Mouse (Mus musculus): Measurements from ENCODE around the gene Jun. TPM values are rescaled to one million over a fixed set of nuclear protein-coding genes. Genes with fewer than 3 reads are reported as not detected.

Gene Jun
- polyA plus RNA-seq, 1 experiment from 2014 or later: 118 TPM

DNA sequence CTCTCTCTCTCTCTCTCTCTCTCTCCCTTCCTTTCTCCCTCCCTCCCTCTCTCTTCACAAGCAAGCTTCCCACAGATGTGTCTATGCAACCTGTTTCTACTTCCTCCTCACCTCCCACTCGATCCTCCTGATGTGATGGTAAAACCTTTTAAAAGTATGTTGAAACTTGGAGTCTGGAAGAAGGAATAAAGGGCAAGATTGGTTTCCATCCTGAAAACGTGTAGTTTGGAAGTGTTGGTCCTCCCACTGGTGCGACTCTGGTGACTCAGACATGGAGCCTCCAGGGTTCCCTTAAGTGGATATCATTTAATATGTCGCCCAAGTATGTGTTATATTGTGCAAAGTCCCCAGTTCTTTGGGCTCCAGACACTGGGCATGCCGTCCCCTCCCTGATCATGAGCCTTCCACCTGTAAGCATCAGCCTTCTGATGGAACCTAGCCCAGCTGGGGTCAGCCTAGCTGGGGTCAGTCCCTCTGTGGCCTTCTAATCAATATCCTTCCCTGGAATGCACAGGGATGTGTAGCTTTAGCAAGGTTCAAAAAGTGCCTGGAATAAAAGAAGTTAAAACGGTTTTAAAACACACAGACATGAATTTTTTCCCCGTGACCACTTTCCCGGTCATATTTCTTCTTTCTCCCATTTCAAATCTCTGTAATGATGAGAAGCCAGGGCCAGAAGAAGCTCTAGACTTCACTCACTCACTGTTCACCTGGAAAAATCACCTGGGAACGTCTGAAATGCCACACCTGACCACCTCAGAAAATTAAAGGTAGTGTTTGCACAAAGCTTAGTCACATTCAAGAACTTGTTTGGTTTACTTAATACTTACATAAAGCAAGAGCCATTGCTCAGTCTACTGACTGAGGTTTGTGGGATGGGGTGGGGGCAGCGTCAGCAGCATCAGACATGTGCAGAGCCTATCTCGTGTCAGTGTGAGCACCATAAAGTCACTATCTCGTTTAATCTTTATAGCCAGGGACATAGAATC, 30.1 kb downstream of the Jun start:
- H3K9ac ChIP-seq: no peak overlapping the region
- no peaks in the 10 kb centered on the region for H3K27me3 ChIP-seq
- no peak overlapping the region for H3K4me2 ChIP-seq (replicated peaks)
- H3K36me3 ChIP-seq: no peaks in the 10 kb centered on the region
- H3K4me1 ChIP-seq: 0 out of 2 replicates have a peak, but pooled peaks cover 4% of the 10 kb centered on the region
- whole genome bisulfite sequencing: 80% methylated on average over 12 of the region's 12 CpGs
- H3K27ac ChIP-seq: no peak overlapping the region
- H3K4me3 ChIP-seq: no peak overlapping the region
- no peak for ATAC-seq (ENCODE audit: insufficient number of reproducible peaks, insufficient read depth, low FRiP score, low TSS enrichment)
- no peaks in the 10 kb centered on the region for H3K9me3 ChIP-seq

DNA sequence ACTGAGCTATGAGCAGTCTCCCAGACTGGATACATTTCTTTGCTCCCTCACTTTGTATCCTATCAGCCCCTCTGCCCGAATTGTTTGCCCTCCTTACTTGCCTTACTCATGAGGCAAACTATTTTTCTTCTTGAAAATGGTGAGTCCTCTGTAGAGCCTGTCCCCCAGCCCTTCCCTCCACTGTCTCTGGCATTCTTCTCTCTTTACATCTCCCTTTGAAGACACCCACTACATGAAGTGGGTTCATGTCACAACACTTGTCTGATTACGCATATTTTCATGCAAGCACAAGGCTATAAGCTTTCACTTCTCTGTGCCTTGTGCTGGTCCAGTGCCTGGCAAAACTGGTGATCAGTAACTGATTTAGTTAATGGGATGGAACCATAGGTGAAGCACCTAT, 31.8 kb downstream of the Jun start:
- Histone ChIP-seq H3K4me3 (no peak overlapping the region), H3K36me3 (no peaks in the 10 kb centered on the region), H3K27ac (no peak overlapping the region), H3K9ac (no peak overlapping the region), H3K27me3 (no peaks in the 10 kb centered on the region), H3K9me3 (no peaks in the 10 kb centered on the region), H3K4me2 (replicated peaks) (no peak overlapping the region), H3K4me1 (0 out of 2 replicates have a peak, but pooled peaks cover 4% of the 10 kb centered on the region)
- no peak for ATAC-seq (ENCODE audit: insufficient number of reproducible peaks, insufficient read depth, low FRiP score, low TSS enrichment)
- WGBS: 84% methylated on average over 2 of the region's 2 CpGs

DNA sequence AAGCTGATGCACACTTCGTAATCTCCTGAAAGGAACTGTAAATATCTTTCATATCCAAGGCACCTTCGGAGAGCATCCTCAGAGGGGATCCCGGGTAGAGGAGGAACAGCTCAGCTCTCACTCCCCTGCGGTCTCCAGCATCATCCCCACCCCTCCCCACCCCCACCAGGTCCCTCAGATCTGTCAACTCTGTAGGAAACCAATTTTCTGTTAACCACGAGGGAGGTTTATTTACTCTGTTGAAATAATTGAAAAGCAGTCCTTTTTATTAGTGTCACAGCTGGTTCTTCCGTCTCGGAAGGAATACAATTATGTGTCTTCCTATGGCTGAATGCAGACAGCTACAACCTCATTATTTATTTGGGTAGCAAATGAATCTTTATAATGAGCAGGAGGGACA, 33.8 kb downstream of the Jun start:
- no peaks in the 10 kb centered on the region for H3K36me3 ChIP-seq
- H3K9ac ChIP-seq: no peak overlapping the region
- 0 out of 2 replicates have a peak, but pooled peaks cover 4% of the 10 kb centered on the region for H3K4me1 ChIP-seq
- no peak overlapping the region for H3K4me3 ChIP-seq
- 37% methylated on average over 7 of the region's 7 CpGs for WGBS
- H3K9me3 ChIP-seq: no peaks in the 10 kb centered on the region
- no peak overlapping the region for H3K27ac ChIP-seq
- ATAC-seq (ENCODE audit: insufficient number of reproducible peaks, insufficient read depth, low FRiP score, low TSS enrichment): no peak
- H3K4me2 ChIP-seq (replicated peaks): no peak overlapping the region
- H3K27me3 ChIP-seq: no peaks in the 10 kb centered on the region

DNA sequence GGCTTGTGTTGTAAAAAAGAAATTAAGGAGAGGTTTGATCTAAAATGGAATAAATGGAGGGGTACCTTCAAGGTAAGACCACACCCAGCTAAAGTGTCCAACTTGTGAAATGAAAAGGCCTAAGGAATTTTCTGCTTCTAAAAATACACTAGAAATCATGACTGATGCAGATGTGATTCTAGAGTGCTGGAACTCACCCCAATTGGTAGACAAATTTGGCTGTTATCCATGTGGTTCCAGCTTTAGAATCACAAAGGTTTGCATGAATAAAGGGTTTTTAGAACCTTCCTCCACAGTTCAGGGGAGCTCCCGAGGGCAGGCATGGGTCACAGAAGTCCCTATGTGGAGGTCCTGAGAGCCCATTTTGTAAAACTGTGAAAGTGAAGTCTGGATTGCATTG, 39.3 kb downstream of the Jun start:
- no peak for ATAC-seq (ENCODE audit: insufficient number of reproducible peaks, insufficient read depth, low FRiP score, low TSS enrichment)
- H3K4me1 ChIP-seq: 0 out of 2 replicates have a peak, but pooled peaks cover 2% of the 10 kb centered on the region
- H3K4me2 ChIP-seq (replicated peaks): no peak overlapping the region
- H3K4me3 ChIP-seq: no peak overlapping the region
- H3K9ac ChIP-seq: no peak overlapping the region
- H3K27me3 ChIP-seq: no peaks in the 10 kb centered on the region
- no peaks in the 10 kb centered on the region for H3K36me3 ChIP-seq
- no peaks in the 10 kb centered on the region for H3K9me3 ChIP-seq
- 71% methylated on average over 1 of the region's 1 CpGs for WGBS
- H3K27ac ChIP-seq: no peak overlapping the region

DNA sequence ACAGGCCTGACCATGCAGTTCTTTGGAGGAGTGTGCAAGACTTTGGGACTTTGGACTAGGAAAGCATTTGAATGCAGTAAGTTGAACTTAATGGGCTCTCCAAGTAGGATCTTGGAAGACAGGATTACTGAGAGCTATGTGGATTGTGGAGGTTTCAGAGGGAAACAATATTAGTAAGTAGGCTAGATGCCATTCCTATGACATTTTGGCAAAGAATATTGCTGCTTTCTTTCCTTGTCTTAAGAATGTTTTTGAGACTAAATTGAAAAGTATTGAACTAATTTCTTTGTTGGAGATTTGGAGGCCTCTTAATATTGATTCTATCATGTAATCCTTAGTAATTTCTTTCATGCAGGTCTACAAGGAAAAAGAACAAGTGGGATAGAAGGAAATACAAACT, 39.8 kb downstream of the Jun start:
- no peaks in the 10 kb centered on the region for H3K9me3 ChIP-seq
- ATAC-seq (ENCODE audit: insufficient number of reproducible peaks, insufficient read depth, low FRiP score, low TSS enrichment): no peak

DNA sequence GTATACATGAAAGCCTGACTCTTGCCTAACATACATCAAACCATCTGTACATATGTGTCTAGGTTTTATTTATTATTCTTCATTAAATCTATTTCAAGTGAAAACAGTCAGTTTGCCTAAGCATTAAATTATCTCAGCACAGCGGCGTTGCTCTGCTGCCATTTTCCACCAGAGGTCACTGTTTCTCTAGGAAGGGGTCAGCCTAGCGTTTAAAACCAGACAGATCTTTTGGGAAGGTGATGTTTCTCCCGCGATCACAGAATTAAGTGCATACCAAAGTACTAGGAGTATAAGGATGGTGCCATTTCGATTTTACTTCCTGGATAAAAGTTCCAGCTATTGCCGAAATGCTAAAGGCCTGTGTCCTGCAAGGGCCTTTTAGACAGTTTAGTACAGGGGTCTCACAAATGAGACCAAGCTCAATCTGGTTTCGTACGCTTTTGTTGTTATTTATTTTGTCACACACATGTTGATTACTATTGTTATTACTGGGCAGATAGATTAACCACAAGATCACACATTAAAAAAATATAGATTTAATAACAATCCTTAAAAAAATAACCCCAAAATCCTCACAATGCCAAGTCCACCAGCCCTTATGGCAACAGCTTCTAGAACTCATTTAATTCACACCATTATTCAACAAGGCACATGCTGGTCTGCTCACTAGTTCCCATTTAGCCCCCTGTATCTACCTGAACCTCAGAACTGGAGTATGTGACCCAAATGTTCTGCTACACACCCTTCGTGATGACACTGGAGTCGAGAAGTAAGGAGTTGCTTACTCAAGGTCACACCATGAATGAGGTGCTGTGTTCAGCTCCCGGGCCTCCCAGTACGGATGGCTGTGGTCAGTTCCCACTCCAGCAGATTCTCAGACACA, 43.6 kb downstream of the Jun start:
- Histone ChIP-seq H3K27ac (no peak overlapping the region), H3K4me2 (replicated peaks) (0 out of 2 replicates have a peak overlapping the region, but pooled peaks have one; percentile 11), H3K36me3 (no peaks in the 10 kb centered on the region), H3K4me1 (0 out of 2 replicates have a peak, but pooled peaks cover 2% of the 10 kb centered on the region), H3K27me3 (no peaks in the 10 kb centered on the region), H3K9ac (no peak overlapping the region), H3K9me3 (no peaks in the 10 kb centered on the region), H3K4me3 (no peak overlapping the region)
- ATAC-seq (ENCODE audit: insufficient number of reproducible peaks, insufficient read depth, low FRiP score, low TSS enrichment): 0 out of 2 replicates have a peak, but pooled peaks have one; percentile 28
- 42% methylated on average over 13 of the region's 13 CpGs for WGBS

More for the DNA sequence above, 39.8 kb downstream of the Jun start:
- Histone ChIP-seq H3K4me3 (no peak overlapping the region), H3K4me1 (0 out of 2 replicates have a peak, but pooled peaks cover 2% of the 10 kb centered on the region), H3K27me3 (no peaks in the 10 kb centered on the region), H3K36me3 (no peaks in the 10 kb centered on the region), H3K27ac (no peak overlapping the region), H3K4me2 (replicated peaks) (no peak overlapping the region), H3K9ac (no peak overlapping the region)

DNA sequence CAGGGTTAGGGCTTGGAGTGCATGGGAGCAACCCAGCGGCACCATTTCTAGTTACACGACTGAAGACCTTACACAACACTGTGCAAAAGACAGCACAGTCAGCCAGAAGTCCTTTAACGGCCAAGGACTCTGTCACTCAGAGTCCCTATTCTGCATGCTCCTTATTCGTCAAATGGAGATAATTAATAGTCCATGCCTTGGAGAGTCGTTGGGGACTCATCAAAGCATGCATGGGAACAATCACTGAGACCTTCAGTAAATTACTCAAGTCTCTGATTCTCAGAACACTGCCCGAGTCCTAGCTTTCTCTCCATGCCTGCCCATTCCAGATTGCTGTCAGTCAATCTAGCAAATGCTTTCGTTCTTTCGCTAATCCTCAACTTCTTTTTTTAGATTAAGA, 44.3 kb downstream of the Jun start:
- no peaks in the 10 kb centered on the region for H3K9me3 ChIP-seq
- no peaks in the 10 kb centered on the region for H3K36me3 ChIP-seq
- no peak overlapping the region for H3K9ac ChIP-seq
- H3K4me3 ChIP-seq: no peak overlapping the region
- 39% methylated on average over 8 of the region's 8 CpGs for WGBS
- H3K27ac ChIP-seq: no peak overlapping the region
- no peak overlapping the region for H3K4me2 ChIP-seq (replicated peaks)
- no peaks in the 10 kb centered on the region for H3K27me3 ChIP-seq
- 0 out of 2 replicates have a peak, but pooled peaks cover 2% of the 10 kb centered on the region for H3K4me1 ChIP-seq
- ATAC-seq (ENCODE audit: insufficient number of reproducible peaks, insufficient read depth, low FRiP score, low TSS enrichment): 0 out of 2 replicates have a peak, but pooled peaks have one; percentile 47

DNA sequence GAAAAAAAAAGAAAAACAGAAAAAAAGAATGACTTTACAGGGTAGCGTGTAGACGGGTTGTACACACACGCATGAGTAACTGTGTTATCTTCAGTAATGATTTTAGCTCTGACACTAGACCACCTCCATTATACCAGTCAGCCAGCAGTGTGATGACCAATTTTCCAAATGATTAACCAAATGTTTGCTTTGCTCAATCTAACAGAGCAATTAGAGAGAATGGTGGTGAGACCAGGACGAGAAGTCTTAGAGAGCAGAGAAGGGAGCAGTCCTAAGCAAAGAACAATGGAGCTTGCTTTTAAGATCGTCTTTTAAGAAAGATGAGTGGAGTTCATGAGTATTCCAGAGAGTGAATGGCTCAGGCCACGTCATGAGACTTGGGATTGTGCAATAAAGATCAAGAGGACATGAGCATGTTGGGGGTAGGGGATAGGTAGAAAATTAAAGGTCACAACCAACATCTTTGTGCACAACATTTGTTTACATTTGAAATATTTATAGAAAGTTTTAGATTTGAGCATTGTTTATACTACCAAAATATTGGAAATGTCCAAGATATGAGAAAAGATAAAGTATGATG, 46.7 kb downstream of the Jun start:
- H3K9me3 ChIP-seq: no peaks in the 10 kb centered on the region
- no peaks in the 10 kb centered on the region for H3K27me3 ChIP-seq
- H3K9ac ChIP-seq: no peak overlapping the region
- ATAC-seq (ENCODE audit: insufficient number of reproducible peaks, insufficient read depth, low FRiP score, low TSS enrichment): no peak
- no peak overlapping the region for H3K4me2 ChIP-seq (replicated peaks)
- 0 out of 2 replicates have a peak, but pooled peaks cover 2% of the 10 kb centered on the region for H3K4me1 ChIP-seq
- no peak overlapping the region for H3K4me3 ChIP-seq
- 73% methylated on average over 6 of the region's 6 CpGs for WGBS
- H3K27ac ChIP-seq: no peak overlapping the region
- H3K36me3 ChIP-seq: no peaks in the 10 kb centered on the region

DNA sequence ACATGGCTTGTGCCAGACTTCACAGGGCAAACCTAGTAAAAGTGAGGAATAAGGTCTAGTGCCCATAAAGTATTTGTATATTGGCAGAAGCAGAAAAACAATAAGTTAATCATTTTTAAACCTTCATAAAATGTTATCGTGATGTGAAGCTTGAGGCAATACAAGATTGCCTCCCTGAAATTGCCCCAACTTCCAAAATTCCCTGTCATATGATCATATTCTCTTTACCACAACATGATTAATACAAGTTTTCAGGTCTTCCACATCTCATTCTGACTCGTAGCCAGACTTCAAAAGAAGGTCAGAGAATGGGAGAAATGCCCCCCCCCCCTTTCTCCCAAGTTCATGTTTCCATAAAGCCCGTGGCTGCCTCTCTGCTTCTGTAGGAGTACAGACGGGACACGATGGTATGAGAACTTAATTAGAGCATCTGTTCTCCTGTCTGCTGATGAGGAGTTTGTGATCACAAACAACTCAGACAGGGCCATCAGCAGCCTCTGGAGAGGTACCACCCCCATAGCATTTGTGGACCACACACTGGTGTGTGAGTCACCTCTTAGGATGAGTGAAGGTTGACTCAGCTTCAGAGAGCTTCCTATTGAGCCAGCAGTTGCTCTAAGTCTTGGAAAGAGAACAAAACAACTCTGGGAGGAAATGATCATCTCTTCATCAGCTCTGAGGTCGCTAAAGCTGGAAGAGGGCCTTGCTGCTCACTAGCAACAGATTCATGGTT, 50.8 kb downstream of the Jun start:
- H3K4me1 ChIP-seq: no peaks in the 10 kb centered on the region
- H3K36me3 ChIP-seq: no peaks in the 10 kb centered on the region
- no peak for ATAC-seq (ENCODE audit: insufficient number of reproducible peaks, insufficient read depth, low FRiP score, low TSS enrichment)
- H3K4me2 ChIP-seq (replicated peaks): no peak overlapping the region
- H3K27ac ChIP-seq: no peak overlapping the region
- no peak overlapping the region for H3K9ac ChIP-seq
- no peaks in the 10 kb centered on the region for H3K9me3 ChIP-seq
- WGBS: 54% methylated on average over 6 of the region's 6 CpGs
- H3K4me3 ChIP-seq: no peak overlapping the region
- H3K27me3 ChIP-seq: no peaks in the 10 kb centered on the region

DNA sequence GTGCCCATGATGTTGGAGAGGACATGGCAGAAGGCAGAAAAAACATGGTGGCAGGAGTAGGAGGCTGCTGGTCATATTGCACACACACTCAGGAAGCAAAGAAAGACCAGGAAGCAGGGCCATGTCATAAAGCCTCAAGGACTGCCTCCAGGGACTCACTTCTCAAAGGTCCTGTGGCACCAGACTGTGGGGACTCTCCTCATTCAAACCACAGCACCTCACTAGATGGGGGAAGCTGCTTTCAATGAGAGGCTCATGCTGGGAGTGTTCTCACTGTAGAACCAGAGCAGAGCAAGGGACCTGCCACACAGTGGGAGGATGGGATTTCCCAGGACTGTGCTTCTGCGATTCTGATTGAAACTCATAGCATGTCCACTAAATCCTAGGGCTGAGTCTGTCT, 51.9 kb downstream of the Jun start:
- ATAC-seq (ENCODE audit: insufficient number of reproducible peaks, insufficient read depth, low FRiP score, low TSS enrichment): no peak
- Histone ChIP-seq H3K4me3 (no peak overlapping the region), H3K36me3 (no peaks in the 10 kb centered on the region), H3K9ac (no peak overlapping the region), H3K4me2 (replicated peaks) (no peak overlapping the region), H3K9me3 (no peaks in the 10 kb centered on the region), H3K27me3 (no peaks in the 10 kb centered on the region), H3K27ac (no peak overlapping the region), H3K4me1 (no peaks in the 10 kb centered on the region)
- 81% methylated on average over 1 of the region's 1 CpGs for WGBS

DNA sequence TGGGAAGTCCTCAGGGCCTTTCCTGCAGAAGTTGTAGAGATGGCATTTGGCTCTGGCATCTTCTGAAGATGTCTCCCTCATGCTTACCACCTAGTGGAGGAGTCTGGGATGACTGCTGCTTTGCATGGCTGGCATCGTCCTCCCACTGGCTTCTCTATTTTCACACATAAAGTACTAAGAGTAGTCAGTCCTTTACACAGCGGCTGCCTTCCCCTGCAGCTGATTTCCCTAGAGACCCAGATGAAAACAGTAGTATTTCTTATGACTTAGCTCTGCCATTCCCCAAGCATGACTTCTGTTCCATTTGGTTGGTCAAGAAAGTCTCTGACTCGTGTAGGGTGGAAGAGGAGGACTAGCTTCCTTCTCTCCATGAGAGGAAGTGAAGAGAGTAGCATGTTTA, 52.8 kb downstream of the Jun start:
- no peak overlapping the region for H3K4me2 ChIP-seq (replicated peaks)
- WGBS: 58% methylated on average over 3 of the region's 3 CpGs
- H3K4me1 ChIP-seq: no peaks in the 10 kb centered on the region
- H3K4me3 ChIP-seq: no peak overlapping the region
- no peak overlapping the region for H3K27ac ChIP-seq
- no peaks in the 10 kb centered on the region for H3K36me3 ChIP-seq
- H3K9ac ChIP-seq: no peak overlapping the region
- no peaks in the 10 kb centered on the region for H3K9me3 ChIP-seq
- no peaks in the 10 kb centered on the region for H3K27me3 ChIP-seq
- ATAC-seq (ENCODE audit: insufficient number of reproducible peaks, insufficient read depth, low FRiP score, low TSS enrichment): no peak

Data from embryonic facial prominence, embryonic 12.5 days (tissue).